Mouse (Mus musculus): ENCODE measurements around the gene Tmem150b.

Tmem150b gene

GRCm38 (mm10) chr7:4731090-4731489, 6.0 kb upstream of the Tmem150b start:
- no peak for DNase-seq (ENCODE audit: low spot score in 2 of 2)

GRCm38 (mm10) chr7:4724359-4724758, 690 bp downstream of the Tmem150b start:
- no peak for DNase-seq (ENCODE audit: low spot score in 2 of 2)

GRCm38 (mm10) chr7:4723508-4723907, 1.5 kb downstream of the Tmem150b start:
- DNase-seq (ENCODE audit: low spot score in 2 of 2), result peak in 1 of 2 experiments; percentile 63

- DNase-seq (ENCODE audit: low spot score in 2 of 2), result no peak
These were observed 5.8 kb downstream of the Tmem150b start for GRCm38 (mm10) chr7:4719276-4719675.

GRCm38 (mm10) chr7:4716955-4717354, 8.1 kb downstream of the Tmem150b start:
- DNase-seq (ENCODE audit: low spot score in 2 of 2), result no peak

- DNase-seq (ENCODE audit: low spot score in 2 of 2), result no peak
These were observed 12.5 kb downstream of the Tmem150b start for GRCm38 (mm10) chr7:4712594-4712993.

GRCm38 (mm10) chr7:4705098-4705497, 20.0 kb downstream of the Tmem150b start:
- DNase-seq (ENCODE audit: low spot score in 2 of 2), result no peak

GRCm38 (mm10) chr7:4703195-4703594, 21.9 kb downstream of the Tmem150b start:
- DNase-seq (ENCODE audit: low spot score in 2 of 2), result no peak

GRCm38 (mm10) chr7:4702334-4702733, 22.7 kb downstream of the Tmem150b start:
- DNase-seq (ENCODE audit: low spot score in 2 of 2), result no peak

- DNase-seq (ENCODE audit: low spot score in 2 of 2), result no peak
These were observed 32.0 kb downstream of the Tmem150b start for GRCm38 (mm10) chr7:4693004-4693403.

GRCm38 (mm10) chr7:4690951-4691653, 33.9 kb downstream of the Tmem150b start:
- no peak for DNase-seq (ENCODE audit: low spot score in 2 of 2)

GRCm38 (mm10) chr7:4690387-4690786, 34.7 kb downstream of the Tmem150b start, which contains the start of gene Brsk1:
TSS of gene Brsk1 (plus strand) at chr7:4690604.
- peak; percentile 42 to 84 for DNase-seq (ENCODE audit: low spot score in 2 of 2)

- peak; percentile 95 for DNase-seq (ENCODE audit: low spot score in 2 of 2)
These were observed 40.2 kb downstream of the Tmem150b start, which contains the start of gene Hspbp1 for GRCm38 (mm10) chr7:4684632-4685417. TSS of gene Hspbp1 (minus strand) at chr7:4685068.

GRCm38 (mm10) chr7:4684203-4684602, 40.8 kb downstream of the Tmem150b start:
- no peak for DNase-seq (ENCODE audit: low spot score in 2 of 2)

GRCm38 (mm10) chr7:4683307-4683706, 41.7 kb downstream of the Tmem150b start:
- DNase-seq (ENCODE audit: low spot score in 2 of 2), result no peak

GRCm38 (mm10) chr7:4675200-4675599, 49.8 kb downstream of the Tmem150b start:
- no peak for DNase-seq (ENCODE audit: low spot score in 2 of 2)

- no peak for DNase-seq (ENCODE audit: low spot score in 2 of 2)
These were observed 50.8 kb downstream of the Tmem150b start for GRCm38 (mm10) chr7:4674114-4674731.

- no peak for DNase-seq (ENCODE audit: low spot score in 2 of 2)
These were observed 53.1 kb downstream of the Tmem150b start for GRCm38 (mm10) chr7:4671956-4672355.

GRCm38 (mm10) chr7:4670655-4671255, 54.3 kb downstream of the Tmem150b start:
- DNase-seq (ENCODE audit: low spot score in 2 of 2), result no peak

GRCm38 (mm10) chr7:4669156-4669555, 55.9 kb downstream of the Tmem150b start:
- DNase-seq (ENCODE audit: low spot score in 2 of 2), result no peak

GRCm38 (mm10) chr7:4668506-4668905, 56.5 kb downstream of the Tmem150b start:
- no peak for DNase-seq (ENCODE audit: low spot score in 2 of 2)

GRCm38 (mm10) chr7:4666871-4667270, 58.2 kb downstream of the Tmem150b start:
- no peak for DNase-seq (ENCODE audit: low spot score in 2 of 2)

All from left cerebral cortex, adult 9 months (tissue).